Comparison of ENCODE assay signal across 14 mouse cellular contexts in the genomic region with DNA sequence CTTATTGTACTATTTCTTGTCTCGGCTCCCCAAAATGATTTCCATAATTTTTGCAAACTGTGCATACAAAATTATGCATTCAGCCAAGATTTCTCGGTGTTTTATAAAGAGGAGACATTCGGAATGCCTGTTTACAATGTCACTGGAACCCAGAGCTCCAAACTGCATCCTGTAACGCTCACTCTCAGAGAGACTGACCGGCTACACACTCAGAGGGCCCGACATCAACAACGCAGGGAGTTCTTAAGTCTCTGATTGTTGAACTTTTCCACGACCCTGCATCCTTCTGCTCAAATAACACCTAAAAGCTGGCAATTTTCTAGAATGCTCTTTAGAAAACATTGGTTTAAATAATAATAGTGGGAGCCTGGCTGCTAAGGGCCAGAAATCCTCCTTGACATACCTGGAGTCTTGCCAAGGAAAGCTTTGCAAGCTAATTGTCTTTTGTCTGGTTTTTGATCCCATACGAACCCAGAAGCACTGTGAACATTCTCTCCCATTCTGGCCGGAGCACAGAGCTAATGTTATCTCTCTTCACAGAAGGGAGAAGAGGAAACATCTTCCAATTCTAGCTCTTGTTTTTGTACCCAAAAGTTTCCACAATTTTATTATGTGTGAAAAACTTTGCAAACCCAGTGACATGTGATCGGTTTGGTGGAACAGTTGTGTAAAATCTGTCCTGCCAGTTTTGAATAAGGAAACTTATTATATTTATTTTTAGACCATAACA. TPM values are rescaled to one million over a fixed set of nuclear protein-coding genes. Genes with fewer than 3 reads are reported as not detected.
DNase-seq lines count a peak whose midpoint lies in the region; ATAC-seq and TF ChIP-seq lines count a peak whose summit lies in the region.
"Had no signal": no experiment of that assay in that cellular context is flagged by ENCODE, and none has a peak within 500 bp of the region (broad histone marks: within the 10 kb centered on the region; RNA-seq: fewer than 3 reads in every experiment).

No protein-coding gene starts in this region.

- no peaks in the 10 kb centered on the region for H3K36me3 ChIP-seq in embryonic facial prominence, embryonic 13.5 days
- H3K36me3 ChIP-seq in embryonic facial prominence, embryonic 10.5 days (replicated peaks), result no peaks in the 10 kb centered on the region
- no peaks in the 10 kb centered on the region for H3K36me3 ChIP-seq in lung, embryonic 16.5 days (ENCODE audit: control insufficient read depth, insufficient read depth, low read length)
- H3K36me3 ChIP-seq in liver, embryonic 11.5 days (ENCODE audit: control insufficient read depth, insufficient read depth, low read length), result no peaks in the 10 kb centered on the region
- H3K36me3 ChIP-seq: G1E; hindbrain, embryonic 15.5 days; limb, embryonic 13.5 days had no signal

- H3K27me3 ChIP-seq in embryonic facial prominence, embryonic 13.5 days, result no peaks in the 10 kb centered on the region
- H3K27me3 ChIP-seq in embryonic facial prominence, embryonic 10.5 days (replicated peaks; ENCODE audit: low read depth, poor library complexity, severe bottlenecking), result peaks cover 7% of the 10 kb centered on the region; the same call in 1 of the 2 replicates
- H3K27me3 ChIP-seq in lung, embryonic 16.5 days (ENCODE audit: control insufficient read depth, insufficient read depth, low read depth, low read length), result no peaks in the 10 kb centered on the region
- no peaks in the 10 kb centered on the region for H3K27me3 ChIP-seq in liver, embryonic 11.5 days (replicated peaks; ENCODE audit: control insufficient read depth, insufficient read depth, low read length)
- H3K27me3 ChIP-seq: hindbrain, embryonic 15.5 days; limb, embryonic 13.5 days had no signal

- 0 out of 2 replicates have a peak, but pooled peaks cover 10% of the 10 kb centered on the region for H3K4me1 ChIP-seq in embryonic facial prominence, embryonic 13.5 days
- H3K4me1 ChIP-seq in embryonic facial prominence, embryonic 10.5 days, result peaks cover 31% of the 10 kb centered on the region
- peaks cover 13% of the 10 kb centered on the region for H3K4me1 ChIP-seq in lung, embryonic 16.5 days (replicated peaks; ENCODE audit: control insufficient read depth, insufficient read depth, low read length)
- H3K4me1 ChIP-seq in liver, embryonic 11.5 days (replicated peaks; ENCODE audit: control insufficient read depth, insufficient read depth, low read length), result no peaks in the 10 kb centered on the region

- H3K9ac ChIP-seq in embryonic facial prominence, embryonic 13.5 days, result no peak overlapping the region
- no peak overlapping the region for H3K9ac ChIP-seq in lung, embryonic 16.5 days (ENCODE audit: low read length)
- H3K9ac ChIP-seq in liver, embryonic 11.5 days (ENCODE audit: low read depth, low read length), result no peak overlapping the region
- H3K9ac ChIP-seq: hindbrain, embryonic 15.5 days; limb, embryonic 13.5 days had no signal

- no peak for DNase-seq in embryonic facial prominence, embryonic 10.5 days (ENCODE audit: low spot score)
- peak; percentile 17 for DNase-seq in kidney, adult 9 months
- no peak for DNase-seq in kidney, adult 8-10 months
- DNase-seq in brain, embryonic 14.5 days (ENCODE audit: low read depth), result peak; percentile 71
- DNase-seq in liver, embryonic 11.5 days (ENCODE audit: low spot score), result no peak
- DNase-seq in cerebellum, adult 18-20 months, result no peak
- DNase-seq: cerebellum, adult 11 months; layer of hippocampus, adult 9-11 months; thymus, adult 18-20 months had no signal

- TF ChIP-seq POLR2A in brain, embryonic 14.5 days (IDR thresholded peaks at IDR 0.05; ENCODE audit: borderline replicate concordance, extremely low read depth, insufficient read depth, insufficient read length, poor library complexity, severe bottlenecking), result no peak

- no peak overlapping the region for H3K4me2 ChIP-seq in embryonic facial prominence, embryonic 13.5 days
- H3K4me2 ChIP-seq in lung, embryonic 16.5 days (ENCODE audit: low read depth, low read length), result 0 out of 2 replicates have a peak overlapping the region, but pooled peaks have one; percentile 19
- no peak overlapping the region for H3K4me2 ChIP-seq in liver, embryonic 11.5 days
- H3K4me2 ChIP-seq: hindbrain, embryonic 15.5 days; limb, embryonic 13.5 days had no signal

- H3K9me3 ChIP-seq in embryonic facial prominence, embryonic 13.5 days, result no peaks in the 10 kb centered on the region
- H3K9me3 ChIP-seq in embryonic facial prominence, embryonic 10.5 days, result no peaks in the 10 kb centered on the region
- H3K9me3 ChIP-seq in lung, embryonic 16.5 days (ENCODE audit: control insufficient read depth, low read length), result no peaks in the 10 kb centered on the region
- H3K9me3 ChIP-seq in liver, embryonic 11.5 days (ENCODE audit: control insufficient read depth, low read length), result no peaks in the 10 kb centered on the region
- H3K9me3 ChIP-seq: hindbrain, embryonic 15.5 days; limb, embryonic 13.5 days had no signal

- no peak for TF ChIP-seq CTCF in brain, embryonic 14.5 days (IDR thresholded peaks at IDR 0.05; ENCODE audit: borderline replicate concordance, extremely low read depth, insufficient read depth, insufficient read length)

- whole genome bisulfite sequencing in embryonic facial prominence, embryonic 13.5 days, result 40% methylated on average over 11 of the region's 11 CpGs
- 63% methylated on average over 11 of the region's 11 CpGs for WGBS in embryonic facial prominence, embryonic 10.5 days
- WGBS in lung, embryonic 16.5 days, result 19% methylated on average over 11 of the region's 11 CpGs
- 64% methylated on average over 11 of the region's 11 CpGs for WGBS in liver, embryonic 11.5 days

- no peak overlapping the region for H3K4me3 ChIP-seq in embryonic facial prominence, embryonic 13.5 days
- no peak overlapping the region for H3K4me3 ChIP-seq in embryonic facial prominence, embryonic 10.5 days
- H3K4me3 ChIP-seq in lung, embryonic 16.5 days (ENCODE audit: low read length), result no peak overlapping the region
- no peak overlapping the region for H3K4me3 ChIP-seq in liver, embryonic 11.5 days (ENCODE audit: low read depth, low read length)
- H3K4me3 ChIP-seq: hindbrain, embryonic 15.5 days; limb, embryonic 13.5 days had no signal

- ATAC-seq in embryonic facial prominence, embryonic 13.5 days (ENCODE audit: insufficient number of reproducible peaks, insufficient read depth, low FRiP score, low TSS enrichment, low read depth), result no peak
- peak; percentile 59 for ATAC-seq in lung, embryonic 16.5 days (ENCODE audit: low read depth)
- ATAC-seq in liver, embryonic 11.5 days (replicated peaks; ENCODE audit: low FRiP score), result no peak

- 0 out of 2 replicates have a peak overlapping the region, but pooled peaks have one; percentile 34 for H3K27ac ChIP-seq in embryonic facial prominence, embryonic 13.5 days
- H3K27ac ChIP-seq in embryonic facial prominence, embryonic 10.5 days (replicated peaks), result no peak overlapping the region
- H3K27ac ChIP-seq in lung, embryonic 16.5 days (ENCODE audit: low read length), result peak overlapping the region; percentile 52; the same call in 1 of the 2 replicates
- H3K27ac ChIP-seq in liver, embryonic 11.5 days (ENCODE audit: low read depth, low read length), result no peak overlapping the region
- H3K27ac ChIP-seq: hindbrain, embryonic 15.5 days; limb, embryonic 13.5 days had no signal

RNA-seq across cellular contexts. Expression of gene Wipf3, which starts 30.0 kb away (rescaled TPM):
- 1.1 and 1.5 TPM in 2 replicates for polyA plus RNA-seq in embryonic facial prominence, embryonic 13.5 days (2015; fragmentation: Nextera tagmentation; extraction: Ambion mirVana)
- 1.1 and 1.4 TPM in 2 replicates for polyA plus RNA-seq in embryonic facial prominence, embryonic 10.5 days (2016; fragmentation: Nextera tagmentation; extraction: Ambion mirVana)
- polyA plus RNA-seq in brain, embryonic 14.5 days (2012; rRNA removed), result 6.6 and 11.1 TPM in 2 replicates
- polyA plus RNA-seq in lung, embryonic 16.5 days (2015; fragmentation: Nextera tagmentation; extraction: Ambion mirVana), result 1.2 TPM in 2 replicates
- polyA plus RNA-seq in liver, embryonic 11.5 days (2014; fragmentation: Nextera tagmentation; extraction: Ambion mirVana), result 0.26 and 0.47 TPM in 2 replicates
- polyA plus RNA-seq: G1E had no signal

Comparison
In these comparisons a context has a peak if more than half of its experiments do, and no peak if none do; other contexts are left out.
1. H3K27ac ChIP-seq: peak in embryonic facial prominence, embryonic 13.5 days (single experiment) and lung, embryonic 16.5 days (single experiment); none in embryonic facial prominence, embryonic 10.5 days (single experiment) and liver, embryonic 11.5 days (single experiment).
2. DNase-seq: peak in kidney, adult 9 months (single experiment) and brain, embryonic 14.5 days (single experiment); none in embryonic facial prominence, embryonic 10.5 days (single experiment), kidney, adult 8-10 months (0 of 2), liver, embryonic 11.5 days (single experiment) and cerebellum, adult 18-20 months (0 of 2).